Mouse (Mus musculus): ENCODE data around the gene Foxi1.

The Foxi1 gene

DNA sequence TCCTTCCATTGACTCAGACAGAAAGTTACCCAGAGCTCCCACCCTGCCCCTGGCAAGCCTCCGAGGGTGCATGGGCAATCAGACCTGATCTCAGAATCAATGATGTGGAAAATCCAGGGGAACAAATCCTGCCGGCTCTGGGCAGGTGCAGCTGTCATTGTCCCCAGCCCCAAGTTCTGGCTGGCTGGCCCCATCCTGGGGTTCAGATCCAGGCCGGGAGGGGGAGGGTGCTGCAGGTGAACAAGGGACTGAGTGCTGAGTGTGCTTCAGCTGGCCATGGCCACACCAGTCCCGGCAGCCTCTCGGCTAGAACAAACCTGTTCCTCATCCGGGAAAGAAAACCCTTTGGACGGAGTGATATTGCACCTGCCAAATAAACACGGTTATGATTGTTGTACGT lies 49.0 kb downstream of the Foxi1 start:
- no peak for DNase-seq (ENCODE audit: low spot score in 2 of 2)

DNA sequence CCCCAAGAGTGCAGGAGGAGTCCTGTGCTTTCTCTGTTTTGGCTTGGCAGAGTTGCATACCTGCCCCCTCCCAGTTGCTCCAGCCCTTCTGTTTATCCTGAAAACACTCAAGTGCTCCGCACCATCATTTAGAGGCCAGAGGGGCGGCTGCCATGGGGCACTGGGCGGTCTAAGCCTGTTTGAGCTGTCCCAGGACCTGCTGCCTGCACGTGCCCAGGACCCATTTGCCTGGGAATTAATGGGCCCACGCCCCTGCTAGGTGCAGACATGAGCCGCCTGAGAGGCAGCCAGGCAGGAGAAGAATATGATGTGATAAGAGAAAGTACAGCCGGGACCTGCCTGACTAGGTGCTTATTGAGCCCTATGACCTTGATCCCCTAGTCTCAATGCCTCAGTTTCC lies 52.7 kb downstream of the Foxi1 start:
- DNase-seq (ENCODE audit: low spot score in 2 of 2): no peak
